Mouse (Mus musculus): ENCODE data around the gene Mag.
"Not testable (repeated sequence)": the region's sequence is repeated elsewhere in the genome, so short reads cannot be mapped to it uniquely, and the experiment has no call there.

DNA sequence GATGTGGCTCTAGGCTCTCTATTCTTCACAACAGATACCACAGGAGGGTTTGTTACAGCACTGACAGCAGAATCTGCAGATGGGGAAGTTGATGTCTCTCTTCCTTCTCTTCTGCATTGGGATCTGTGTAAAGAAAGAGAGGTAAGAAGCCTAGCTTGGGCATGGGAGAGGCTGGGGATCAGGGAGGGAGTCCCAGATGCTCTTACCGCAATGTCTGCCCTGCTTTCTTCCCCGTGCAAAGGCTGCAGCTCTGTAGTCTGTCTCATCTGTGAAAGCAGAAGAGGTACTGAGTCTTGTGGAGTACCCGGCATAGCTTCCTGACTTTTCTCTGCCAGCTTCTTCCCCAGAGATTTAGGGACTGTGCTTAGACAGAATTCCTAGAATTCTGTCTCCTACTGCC, 7.8 kb upstream of the Mag start:
- not testable (repeated sequence) for TF ChIP-seq CTCF (IDR thresholded peaks at IDR 0.05; ENCODE audit: borderline replicate concordance, extremely low read depth, insufficient read depth, insufficient read length); POLR2A (IDR thresholded peaks at IDR 0.05; ENCODE audit: borderline replicate concordance, extremely low read depth, insufficient read depth, insufficient read length, poor library complexity, severe bottlenecking)

All from brain, embryonic 14.5 days (tissue).